Mouse (Mus musculus) intestine, embryonic 16.5 days (tissue): Measurements from ENCODE around the gene Ulk4. TPM values are rescaled to one million over a fixed set of nuclear protein-coding genes. Genes with fewer than 3 reads are reported as not detected.
A peak's percentile ranks its signal among the peaks of the same experiment; 100 is the strongest.

ENCODE experiments used
- ATAC-seq: fragments of 200-750 bp; cut with Nextera tagmentation; 2 replicates; pipeline ENCODE4 v1.8.0; 2017; ENCODE audit warnings: moderate TSS enrichment, moderate library complexity
- H3K27ac ChIP-seq: fragments of 300-500 bp; sonication (generic); 2 replicates; pipeline ENCODE4 v1.5.1; 2014; ENCODE audit warnings: mild to moderate bottlenecking, low read length
- H3K27me3 ChIP-seq: fragments of 300-500 bp; sonication (generic); replicated peaks from 2 replicates; pipeline ENCODE4 v1.6.1; 2014; ENCODE audit warnings: low read length, control low read depth, mixed read lengths; ENCODE audit not compliant: control insufficient read depth, insufficient read depth
- H3K36me3 ChIP-seq: fragments of 300-500 bp; sonication (generic); 2 replicates; pipeline ENCODE4 v1.6.1; 2014; ENCODE audit warnings: low read length, control low read depth; ENCODE audit not compliant: control insufficient read depth, insufficient read depth
- H3K4me1 ChIP-seq: fragments of 300-500 bp; sonication (generic); 2 replicates; pipeline ENCODE4 v1.6.1; 2014; ENCODE audit warnings: low read length, control low read depth, mixed read lengths; ENCODE audit not compliant: control insufficient read depth, insufficient read depth
- H3K4me2 ChIP-seq: fragments of 300-500 bp; sonication (generic); 2 replicates; pipeline ENCODE4 v1.6.1; 2014; ENCODE audit warnings: low read depth, low read length, control low read depth
- H3K4me3 ChIP-seq: fragments of 300-500 bp; sonication (generic); 2 replicates; pipeline ENCODE4 v1.5.1; 2014; ENCODE audit warnings: mild to moderate bottlenecking, low read length
- H3K9ac ChIP-seq: fragments of 300-500 bp; sonication (generic); 2 replicates; pipeline ENCODE4 v1.6.1; 2014; ENCODE audit warnings: low read depth, low read length
- H3K9me3 ChIP-seq: fragments of 300-500 bp; sonication (generic); 2 replicates; pipeline ENCODE4 v1.6.1; 2016; ENCODE audit warnings: low read length, control low read depth; ENCODE audit not compliant: control insufficient read depth
- WGBS: fragments of 180-500 bp; shearing (Covaris S2); extraction: QIAGEN DNeasy Blood & Tissue Kit; methylation state at CpG from one replicate; pipeline ENCODE4 v1.1.7; 2014; 5-methylcytosine and 5-hydroxymethylcytosine counted together
- polyA plus RNA-seq: library from polyadenylated mRNA; unstranded; fragments of >200 nt; fragmentation: Nextera tagmentation; extraction: Ambion mirVana; gene quantifications from 2 replicates; pipeline ENCODE4 v1.2.1, GENCODE M21; 2015

Ulk4 gene
- polyA plus RNA-seq, 1 experiment from 2014 or later = 120 TPM

- ATAC-seq = no peak
- 82% methylated on average over 7 of the region's 7 CpGs for WGBS
- no peak overlapping the region for H3K27ac ChIP-seq
Measured at GRCm38 (mm10) chr9:121293187-121293586, 16.2 kb upstream of the Ulk4 start.

GRCm38 (mm10) chr9:121291275-121291674 is 14.3 kb upstream of the Ulk4 start:
- Histone ChIP-seq H3K27me3 (no peaks in the 10 kb centered on the region), H3K36me3 (no peaks in the 10 kb centered on the region), H3K4me1 (peaks cover 2% of the 10 kb centered on the region), H3K4me2 (no peak overlapping the region), H3K27ac (no peak overlapping the region), H3K9me3 (no peaks in the 10 kb centered on the region), H3K4me3 (no peak overlapping the region), H3K9ac (no peak overlapping the region)
- 87% methylated on average over 2 of the region's 2 CpGs for WGBS
- no peak for ATAC-seq

More at GRCm38 (mm10) chr9:121293187-121293586, 16.2 kb upstream of the Ulk4 start:
- Histone ChIP-seq H3K27me3 (0 out of 2 replicates have a peak, but pooled peaks cover 3% of the 10 kb centered on the region), H3K4me3 (no peak overlapping the region), H3K9ac (no peak overlapping the region), H3K36me3 (no peaks in the 10 kb centered on the region), H3K9me3 (no peaks in the 10 kb centered on the region), H3K4me2 (no peak overlapping the region), H3K4me1 (peaks cover 5% of the 10 kb centered on the region; the same call in 1 of the 2 replicates)

- peak; percentile 27; the same call in 1 of the 2 replicates for ATAC-seq
- 71% methylated on average over 3 of the region's 3 CpGs for WGBS
- H3K9ac ChIP-seq = peak overlapping the region; percentile 70
- H3K36me3 ChIP-seq = no peaks in the 10 kb centered on the region
- peaks cover 6% of the 10 kb centered on the region; the same call in 1 of the 2 replicates for H3K9me3 ChIP-seq
- peaks cover 6% of the 10 kb centered on the region for H3K4me1 ChIP-seq
- peak overlapping the region; percentile 57 for H3K4me3 ChIP-seq
- H3K27ac ChIP-seq = no peak overlapping the region; the same call in 1 of the 2 replicates
- no peaks in the 10 kb centered on the region for H3K27me3 ChIP-seq
- H3K4me2 ChIP-seq = peak overlapping the region; percentile 73
Measured at GRCm38 (mm10) chr9:121286325-121286901, 9.4 kb upstream of the Ulk4 start.

DNA sequence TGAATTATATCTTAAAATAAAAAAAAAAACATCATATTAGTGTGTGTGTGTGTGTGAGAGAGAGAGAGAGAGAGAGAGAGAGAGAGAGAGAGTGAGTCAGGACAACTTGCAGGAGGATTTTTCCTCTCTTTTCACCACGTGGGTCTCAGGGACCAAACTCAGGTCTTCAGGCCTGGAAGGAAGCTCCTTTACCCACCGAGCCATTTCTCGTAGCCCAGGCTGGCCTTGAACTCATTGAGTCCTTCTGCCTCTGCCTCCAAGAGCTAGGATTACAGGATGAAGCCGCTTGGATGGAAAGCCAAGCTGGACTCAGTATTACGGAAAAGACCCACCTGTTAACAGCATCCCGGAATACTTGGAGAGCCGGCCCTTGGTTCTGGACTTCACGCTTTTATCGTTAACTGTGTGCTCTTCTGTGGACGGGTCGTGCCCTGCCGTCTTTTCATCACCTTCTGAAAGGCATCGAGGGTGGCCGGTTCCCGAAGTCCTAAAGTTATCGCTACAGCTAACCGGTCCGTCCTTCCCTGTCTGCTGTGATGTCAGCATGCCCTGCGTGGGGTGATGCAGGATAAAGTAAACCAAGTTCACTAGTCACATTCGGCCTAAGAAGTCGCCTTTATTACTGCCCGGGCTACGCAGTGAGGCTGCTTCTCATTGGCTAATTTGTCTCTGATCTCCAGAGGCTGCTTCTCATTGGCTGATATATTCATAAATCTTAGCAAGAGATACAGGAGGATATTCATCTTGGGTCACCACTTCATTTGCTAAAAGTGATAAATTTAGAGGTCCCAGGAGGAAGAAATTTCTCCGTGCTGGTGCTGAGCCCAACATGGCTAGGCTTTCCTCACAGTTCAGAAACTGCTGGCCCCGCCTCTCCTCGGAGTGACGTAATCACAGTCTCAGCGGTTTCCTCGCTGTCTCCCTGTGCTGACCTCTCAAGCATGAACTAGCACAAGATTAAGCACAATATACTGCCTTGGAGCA is 8.6 kb upstream of the Ulk4 start:
- Histone ChIP-seq H3K9ac (peak overlapping the region; percentile 70), H3K4me3 (peak overlapping the region; percentile 57), H3K9me3 (peaks cover 6% of the 10 kb centered on the region; the same call in 1 of the 2 replicates), H3K4me2 (peak overlapping the region; percentile 73), H3K27me3 (no peaks in the 10 kb centered on the region), H3K4me1 (peaks cover 6% of the 10 kb centered on the region), H3K27ac (no peak overlapping the region; the same call in none of the 2 replicates), H3K36me3 (no peaks in the 10 kb centered on the region)
- WGBS = 17% methylated on average over 29 of the region's 29 CpGs
- peak; percentile 92 for ATAC-seq

- Histone ChIP-seq H3K4me1 (peaks cover 6% of the 10 kb centered on the region), H3K4me3 (no peak overlapping the region), H3K36me3 (no peaks in the 10 kb centered on the region), H3K9me3 (peaks cover 6% of the 10 kb centered on the region; the same call in 1 of the 2 replicates), H3K27me3 (no peaks in the 10 kb centered on the region), H3K27ac (no peak overlapping the region), H3K4me2 (no peak overlapping the region), H3K9ac (no peak overlapping the region)
- WGBS = 88% methylated on average over 3 of the region's 3 CpGs
- no peak for ATAC-seq
Measured at GRCm38 (mm10) chr9:121284422-121284821, 7.4 kb upstream of the Ulk4 start.

DNA sequence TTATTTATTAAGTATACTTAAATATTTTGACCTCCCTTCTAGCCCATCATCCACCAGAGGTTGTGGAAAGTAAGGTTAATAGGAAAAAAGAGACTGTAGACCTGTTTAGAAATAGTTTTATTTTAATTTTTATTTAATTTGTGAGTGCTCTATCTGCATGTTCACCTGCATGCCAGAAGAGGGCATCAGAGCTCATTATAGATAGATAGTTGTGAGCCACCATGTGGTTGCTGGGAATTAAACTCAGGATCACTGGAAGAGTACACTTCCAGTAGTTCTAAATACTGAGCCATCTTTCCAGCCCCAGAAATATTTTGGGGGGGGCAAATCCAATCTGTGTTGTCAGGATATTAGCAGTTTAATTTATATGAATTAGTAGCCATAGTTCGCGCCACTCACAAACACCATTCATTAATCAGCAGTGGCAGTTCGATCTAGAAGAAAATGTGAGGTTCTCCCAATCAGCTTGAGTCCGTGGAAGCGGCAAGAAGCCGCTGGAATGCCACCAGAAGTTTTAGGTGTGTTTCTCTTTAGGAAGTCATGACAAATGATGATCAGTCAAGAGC is 6.7 kb upstream of the Ulk4 start:
- Histone ChIP-seq H3K27ac (no peak overlapping the region), H3K9me3 (peaks cover 6% of the 10 kb centered on the region; the same call in 1 of the 2 replicates), H3K9ac (no peak overlapping the region), H3K36me3 (no peaks in the 10 kb centered on the region), H3K4me3 (no peak overlapping the region), H3K4me1 (peaks cover 6% of the 10 kb centered on the region), H3K4me2 (no peak overlapping the region), H3K27me3 (no peaks in the 10 kb centered on the region)
- WGBS = 94% methylated on average over 6 of the region's 6 CpGs
- ATAC-seq = no peak

- 79% methylated on average over 6 of the region's 6 CpGs for WGBS
- Histone ChIP-seq H3K9me3 (peaks cover 6% of the 10 kb centered on the region; the same call in 1 of the 2 replicates), H3K4me1 (peaks cover 6% of the 10 kb centered on the region), H3K4me2 (no peak overlapping the region), H3K36me3 (no peaks in the 10 kb centered on the region), H3K9ac (no peak overlapping the region), H3K27ac (no peak overlapping the region), H3K27me3 (no peaks in the 10 kb centered on the region), H3K4me3 (no peak overlapping the region)
- no peak for ATAC-seq
Measured at GRCm38 (mm10) chr9:121281891-121282290, 4.9 kb upstream of the Ulk4 start.

DNA sequence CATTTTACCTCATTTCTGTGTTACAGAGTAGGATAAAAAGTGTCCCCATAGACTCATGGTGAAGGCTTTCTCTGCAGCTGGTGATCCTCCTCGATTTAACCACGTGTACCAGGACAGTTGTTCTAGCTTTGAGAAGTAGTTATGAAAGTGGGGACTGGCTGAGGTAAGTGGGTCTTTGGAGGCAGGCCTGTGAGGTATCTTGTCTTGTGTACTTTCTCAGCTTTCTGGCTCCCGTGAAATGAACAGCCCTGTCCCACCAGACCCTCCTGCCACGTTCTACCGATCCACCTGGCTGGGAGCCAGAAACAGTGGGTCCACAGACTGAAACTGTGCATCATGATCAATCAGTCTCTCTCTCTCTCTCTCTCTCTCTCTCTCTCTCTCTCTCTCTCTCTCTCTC is 2.2 kb upstream of the Ulk4 start:
- no peak for ATAC-seq
- Histone ChIP-seq H3K9ac (no peak overlapping the region), H3K4me1 (no peaks in the 10 kb centered on the region; the same call in 1 of the 2 replicates), H3K36me3 (no peaks in the 10 kb centered on the region), H3K4me3 (no peak overlapping the region), H3K9me3 (peaks cover 6% of the 10 kb centered on the region; the same call in 1 of the 2 replicates), H3K27me3 (no peaks in the 10 kb centered on the region), H3K27ac (no peak overlapping the region), H3K4me2 (no peak overlapping the region)
- 92% methylated on average over 5 of the region's 5 CpGs for WGBS

DNA sequence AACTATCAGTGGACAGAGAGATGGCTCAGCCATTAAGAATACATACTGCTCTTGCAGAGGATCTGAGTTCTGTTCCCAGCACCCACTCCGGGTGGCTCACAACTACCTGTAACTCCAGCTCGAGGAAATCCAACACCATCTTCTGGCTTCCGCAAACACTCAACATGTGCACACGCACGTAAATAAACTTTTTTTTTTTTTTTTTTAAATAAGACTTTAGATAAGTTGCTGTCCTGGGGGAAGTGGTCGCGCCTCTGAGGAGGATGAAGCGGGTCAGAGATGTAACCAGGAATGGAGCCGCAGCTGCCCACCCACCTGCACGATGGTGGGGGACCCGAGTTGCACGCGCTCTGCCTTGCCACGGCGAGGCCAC is 266 bp downstream of the Ulk4 start:
- Histone ChIP-seq H3K27me3 (no peaks in the 10 kb centered on the region), H3K4me2 (peak overlapping the region; percentile 96), H3K9me3 (no peaks in the 10 kb centered on the region), H3K4me3 (peak overlapping the region; percentile 71), H3K4me1 (no peaks in the 10 kb centered on the region; the same call in 1 of the 2 replicates), H3K9ac (peak overlapping the region; percentile 74), H3K27ac (no peak overlapping the region), H3K36me3 (no peaks in the 10 kb centered on the region)
- WGBS = 14% methylated on average over 15 of the region's 15 CpGs
- ATAC-seq = no peak
